Mouse (Mus musculus) hindlimb bud, embryonic 11.5 days (tissue): Measurements from ENCODE around the gene Lrrc20.
"Not testable (repeated sequence)": the region's sequence is repeated elsewhere in the genome, so short reads cannot be mapped to it uniquely, and the experiment has no call there.

Experiments
- DNase-seq: peaks from one replicate; pipeline ENCODE4 v3.0.0-alpha.2; 2012; ENCODE audit warnings: low read depth, low spot score; ENCODE audit errors: extremely low spot score

The Lrrc20 gene

DNA sequence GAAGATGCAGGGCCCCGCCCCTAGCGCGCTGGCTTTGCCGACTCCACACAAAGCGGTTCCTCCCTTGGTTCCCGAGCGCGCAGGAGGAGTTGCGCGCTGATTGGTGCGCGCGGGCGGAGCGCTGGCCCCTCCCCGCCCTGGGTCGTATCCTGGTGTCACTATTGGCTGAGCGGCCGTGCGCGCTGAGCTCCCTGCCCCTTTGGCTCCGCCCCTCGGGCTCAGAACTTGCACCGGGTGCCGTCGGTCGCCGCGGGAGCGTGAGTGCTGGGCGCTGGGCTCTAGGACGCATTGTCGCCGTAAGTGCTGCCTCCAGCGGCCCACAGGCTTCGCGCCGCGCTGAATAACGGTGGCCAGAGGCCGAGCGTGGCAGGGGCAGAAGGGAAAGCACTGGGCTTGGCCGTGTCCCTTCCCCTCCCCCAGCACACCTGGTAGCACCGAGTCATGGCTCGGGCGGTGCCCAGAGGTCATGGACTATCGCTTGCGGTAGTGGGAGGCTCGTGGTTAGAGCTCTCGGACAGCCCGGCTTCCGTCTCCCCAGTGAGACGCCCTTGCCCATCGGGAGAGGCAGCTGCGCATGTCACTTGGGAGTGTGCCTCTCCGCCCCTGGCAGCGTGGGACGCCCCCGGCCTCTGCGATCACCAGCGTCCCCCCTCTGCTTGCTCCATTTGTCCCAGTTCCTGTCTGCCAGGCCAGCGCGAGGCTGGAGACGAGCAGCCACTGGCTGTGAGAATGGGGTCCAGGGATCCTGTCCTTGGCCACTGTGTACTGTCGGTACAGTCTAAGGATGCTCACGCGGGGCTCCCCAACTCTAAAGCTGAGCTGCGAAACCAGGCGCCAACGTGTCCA lies at the start of gene Lrrc20:
Gene Lrrc20 (plus strand): TSS at position 208 of the 846 bp plus-strand sequence.
- DNase-seq, result peak; percentile 86

DNA sequence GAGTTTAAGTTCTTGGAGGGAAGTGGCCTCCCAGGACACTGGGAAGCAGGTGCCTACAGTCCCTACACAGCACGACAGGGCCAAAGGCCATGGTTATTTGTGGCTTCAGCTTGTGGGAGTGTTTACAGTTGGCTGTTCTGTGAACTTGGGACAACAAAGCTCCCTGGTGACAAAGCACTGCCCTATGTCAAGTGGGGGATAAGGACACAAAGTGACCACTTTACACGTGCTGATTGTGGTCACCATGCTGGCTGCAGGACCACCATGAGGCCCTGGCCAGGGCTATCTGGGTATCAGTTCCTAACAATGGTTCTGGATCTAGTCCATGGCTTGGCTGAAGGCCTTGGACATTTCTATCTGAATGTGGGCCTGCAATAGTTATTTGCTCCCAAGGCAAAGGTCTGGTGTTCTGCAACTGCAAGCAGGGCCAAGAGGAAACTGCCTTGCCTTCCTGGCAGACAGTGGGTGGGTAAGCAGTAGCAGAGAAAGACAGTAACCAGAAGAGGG lies 49.3 kb upstream of the Lrrc20 start:
- DNase-seq, result no peak

DNA sequence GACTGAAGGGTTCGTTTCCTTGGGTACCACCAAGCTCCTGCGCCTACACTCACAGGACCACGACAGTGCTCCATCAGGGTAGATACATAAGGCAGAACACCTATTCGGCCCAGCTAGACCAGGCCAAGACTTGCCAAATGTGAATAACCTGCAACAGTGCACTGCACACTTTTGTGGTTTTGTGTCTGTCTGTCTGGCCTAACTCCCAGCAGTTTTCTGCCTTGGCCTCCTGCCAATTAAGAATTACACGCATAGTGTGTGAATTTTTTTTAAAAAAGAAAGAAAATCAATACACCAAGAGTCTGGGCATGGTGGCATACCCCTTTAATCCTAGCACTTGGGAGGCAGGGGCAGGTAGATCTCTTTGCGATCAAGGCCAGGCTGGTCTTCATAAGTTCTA lies 47.6 kb upstream of the Lrrc20 start:
- DNase-seq, result no peak

DNA sequence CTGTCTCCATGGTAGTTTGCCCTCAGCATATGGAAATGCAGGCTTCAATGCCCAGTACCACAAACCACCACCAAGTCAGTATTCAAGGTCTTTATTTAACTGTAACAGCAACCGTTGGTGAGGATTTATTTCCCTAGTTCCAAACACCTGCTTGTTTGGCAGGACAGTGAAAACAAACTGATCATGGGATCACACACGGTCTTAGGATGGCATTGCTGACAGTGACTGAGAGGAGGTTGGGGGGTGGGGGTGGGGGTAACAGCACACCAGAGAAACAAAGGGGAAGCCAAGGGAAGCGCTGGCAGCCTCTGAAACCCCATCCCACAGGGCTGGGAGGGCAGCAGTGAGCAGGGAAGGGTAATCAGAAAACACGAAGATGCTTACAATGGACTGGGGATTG lies 47.2 kb upstream of the Lrrc20 start:
- no peak for DNase-seq

DNA sequence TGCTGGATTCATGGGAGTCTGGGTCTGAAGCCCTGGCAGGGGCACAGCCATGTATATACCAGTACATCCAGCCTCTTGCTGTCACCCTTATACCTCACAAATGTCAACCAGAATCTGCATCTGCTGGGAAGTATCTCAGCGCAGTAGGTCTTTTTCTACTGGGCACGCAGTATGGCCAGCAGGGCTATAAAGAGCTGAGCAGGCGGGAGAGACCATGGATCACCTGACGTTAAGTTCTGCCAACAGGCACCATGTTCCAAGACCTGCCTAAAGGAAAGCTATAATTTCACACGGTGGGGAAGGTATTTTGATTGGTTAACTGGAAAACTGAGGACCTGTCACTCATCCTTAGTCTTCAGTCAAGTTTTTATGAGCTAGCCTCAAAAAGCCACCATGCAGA lies 46.6 kb upstream of the Lrrc20 start:
- DNase-seq, result no peak

DNA sequence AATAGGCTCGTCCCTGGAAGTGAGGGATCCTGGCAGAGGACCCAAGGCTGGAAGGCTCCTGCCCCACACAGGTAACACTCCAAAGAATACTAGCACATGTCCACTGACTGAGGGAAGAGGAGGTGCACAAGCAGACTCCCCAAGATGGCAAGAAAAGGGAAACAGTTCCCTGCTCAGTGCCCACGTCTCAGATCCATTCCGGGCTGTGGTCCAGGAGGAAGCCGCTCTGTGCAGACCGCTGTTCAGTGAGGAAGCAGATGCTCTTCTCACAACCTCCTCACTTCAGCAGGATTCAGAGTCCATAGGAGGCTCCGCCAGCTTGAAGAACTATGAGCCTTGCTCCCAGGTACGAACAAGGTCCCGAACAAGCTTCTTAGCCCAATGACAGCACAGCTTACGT lies 44.2 kb upstream of the Lrrc20 start:
- no peak for DNase-seq

DNA sequence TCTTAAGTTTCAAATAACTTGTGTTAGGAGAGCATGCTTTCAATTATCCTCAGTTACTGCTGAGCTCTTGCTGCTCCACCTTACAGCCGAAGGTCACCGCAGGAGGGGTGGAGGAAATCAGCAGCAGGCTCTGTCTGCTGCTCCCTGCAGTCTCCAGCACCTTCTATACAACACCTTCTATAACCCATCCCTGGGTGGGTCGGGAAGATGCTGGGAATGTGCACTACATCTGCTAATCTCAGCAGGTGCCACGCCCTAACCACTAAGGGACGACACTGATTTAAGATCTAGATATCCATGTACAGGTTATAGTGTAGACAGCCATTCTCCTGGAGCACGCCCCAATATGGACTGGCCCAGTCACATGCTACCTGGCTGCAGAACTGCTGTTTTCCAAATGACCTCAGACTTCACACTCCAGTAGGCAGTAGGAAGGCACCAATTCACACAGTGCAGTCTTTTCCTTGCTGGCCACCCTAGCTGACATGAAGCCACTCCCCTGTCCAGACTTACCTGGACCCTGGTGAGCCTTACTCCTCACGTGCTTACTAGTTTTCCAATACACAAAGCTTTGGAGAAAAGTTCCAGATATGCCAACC lies 35.3 kb upstream of the Lrrc20 start:
- no peak for DNase-seq

DNA sequence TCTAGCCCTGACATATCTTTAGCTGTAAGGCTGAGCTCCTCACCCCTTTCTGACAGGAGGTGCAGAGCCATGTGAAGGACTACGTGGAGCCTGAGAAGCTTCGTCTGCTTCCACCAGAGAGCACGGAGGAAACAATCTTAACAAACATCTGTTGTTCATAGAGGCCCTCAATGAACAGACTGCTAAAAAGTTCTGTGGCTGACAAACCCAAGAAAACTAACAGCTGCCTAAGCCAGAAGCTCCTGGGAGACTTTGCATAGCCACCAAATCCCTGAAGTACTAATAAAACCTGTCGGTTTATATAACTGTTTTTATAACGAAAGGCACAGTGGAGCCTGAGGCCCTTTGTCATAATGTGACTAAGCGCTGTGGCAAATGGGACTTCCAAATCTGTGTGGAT lies 32.1 kb upstream of the Lrrc20 start:
- no peak for DNase-seq

DNA sequence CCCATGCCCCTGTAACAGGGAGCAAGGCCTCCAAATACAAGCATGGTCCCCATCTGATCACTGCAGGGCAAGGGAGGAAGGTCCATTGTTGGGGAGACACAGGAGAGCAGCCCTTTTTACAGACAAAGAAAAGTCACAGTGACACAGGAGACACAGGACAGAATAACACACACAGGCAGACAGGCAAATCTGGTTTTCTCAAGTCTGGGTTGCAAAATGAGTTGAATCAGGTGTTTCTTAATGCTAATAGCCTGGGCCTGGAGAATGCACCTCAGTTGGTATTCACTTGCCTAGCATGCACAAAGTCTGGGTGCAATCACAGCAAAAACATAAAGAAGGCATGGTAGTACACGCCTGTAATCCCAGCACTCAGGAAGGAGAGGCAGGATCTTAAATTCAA lies 31.7 kb upstream of the Lrrc20 start:
- no peak for DNase-seq

DNA sequence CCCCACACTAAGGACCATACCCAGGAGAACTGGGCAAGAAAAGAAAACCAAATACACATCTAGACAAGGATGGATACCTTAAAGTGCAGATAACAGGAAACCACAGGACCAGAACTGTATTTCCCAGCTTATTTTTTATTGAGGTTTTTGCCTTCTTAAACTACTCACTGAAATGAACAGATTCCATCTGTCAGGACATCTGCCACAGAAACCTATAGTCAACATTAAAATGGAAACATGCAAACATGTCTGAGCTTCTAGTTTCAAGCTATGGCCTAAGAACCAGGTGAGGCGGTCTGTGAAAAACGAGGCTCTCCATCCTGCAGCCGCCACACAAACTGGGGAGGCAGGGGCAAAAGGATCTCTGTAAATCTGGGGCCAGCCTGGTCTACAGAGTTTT lies 30.6 kb upstream of the Lrrc20 start:
- no peak for DNase-seq

DNA sequence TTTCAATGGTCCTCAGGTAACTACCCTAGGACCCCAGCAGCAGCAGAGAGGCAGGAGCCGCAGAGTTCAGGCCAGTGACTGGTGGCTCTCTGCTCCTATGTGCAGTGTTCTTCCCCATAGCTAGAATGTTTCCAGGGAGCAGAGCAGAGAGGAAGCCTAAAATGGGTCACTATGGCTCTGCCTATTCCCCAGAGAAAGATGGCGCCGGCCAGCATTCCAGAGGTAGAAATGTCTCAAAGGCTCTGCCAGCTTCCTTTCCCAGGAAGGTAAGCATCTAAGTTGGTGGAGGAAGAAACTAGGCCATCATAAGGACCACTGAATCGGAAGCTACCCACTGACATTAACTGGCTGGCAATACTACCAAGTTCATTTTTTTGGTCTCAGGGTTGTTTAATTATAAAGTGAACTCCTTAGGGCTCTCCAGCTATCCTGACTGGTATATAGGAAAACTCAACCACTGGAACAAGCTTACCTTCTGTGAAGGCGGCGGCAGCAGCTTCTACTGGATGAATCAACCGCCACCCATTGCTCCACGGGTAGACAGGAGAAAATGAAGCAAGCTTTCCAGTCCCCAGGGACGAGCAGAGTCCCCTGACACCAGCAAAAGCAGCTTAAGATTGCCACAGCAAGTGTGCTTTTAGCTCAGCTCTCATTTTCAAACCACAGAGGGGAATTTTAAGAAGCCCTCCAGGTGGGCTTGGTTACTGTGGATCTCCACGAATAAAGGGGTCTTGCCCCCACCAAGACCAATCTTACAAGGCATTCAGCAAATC lies 27.8 kb upstream of the Lrrc20 start:
- DNase-seq, result no peak

DNA sequence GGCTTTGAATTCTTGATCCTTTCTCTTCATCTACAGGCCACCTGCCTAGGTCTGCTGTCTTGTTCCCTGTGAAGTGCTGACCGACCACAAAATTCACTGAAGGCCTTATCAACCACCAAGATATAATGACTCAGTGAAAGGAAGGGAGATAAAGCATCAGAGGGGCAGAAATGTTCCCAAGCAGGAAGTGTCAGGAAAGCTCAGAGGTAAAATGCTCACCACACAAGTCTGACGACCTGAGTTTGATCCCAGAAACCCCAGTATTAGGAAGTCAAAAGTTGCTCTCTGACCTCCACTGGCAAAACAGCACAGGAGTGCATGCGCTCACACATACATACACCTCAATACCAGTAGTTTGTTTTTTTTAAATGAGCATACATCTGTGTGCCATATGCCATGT lies 26.8 kb upstream of the Lrrc20 start:
- no peak for DNase-seq

DNA sequence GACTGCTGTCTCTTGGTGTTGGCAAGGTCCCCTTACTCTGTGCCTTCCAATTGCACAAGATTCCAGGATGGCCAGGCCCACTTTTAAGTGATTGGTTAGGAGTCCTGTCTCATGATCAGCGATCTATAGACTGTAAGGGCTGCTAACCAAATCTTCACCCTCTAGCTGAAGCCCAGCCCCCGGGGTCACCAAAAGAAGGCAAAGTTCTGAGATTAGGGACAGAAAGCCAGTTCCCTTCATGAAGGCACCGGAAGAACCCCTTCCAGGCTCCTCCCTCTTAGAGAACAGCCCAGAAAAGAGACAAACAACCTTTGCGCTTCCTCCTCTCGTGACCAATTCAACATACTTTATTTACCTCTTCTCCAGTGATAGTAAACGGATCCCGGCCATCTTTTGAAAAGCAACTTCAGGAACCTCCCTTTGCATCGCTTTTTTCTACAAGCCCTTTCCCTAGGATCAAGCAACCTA lies 24.1 kb upstream of the Lrrc20 start:
- no peak for DNase-seq

DNA sequence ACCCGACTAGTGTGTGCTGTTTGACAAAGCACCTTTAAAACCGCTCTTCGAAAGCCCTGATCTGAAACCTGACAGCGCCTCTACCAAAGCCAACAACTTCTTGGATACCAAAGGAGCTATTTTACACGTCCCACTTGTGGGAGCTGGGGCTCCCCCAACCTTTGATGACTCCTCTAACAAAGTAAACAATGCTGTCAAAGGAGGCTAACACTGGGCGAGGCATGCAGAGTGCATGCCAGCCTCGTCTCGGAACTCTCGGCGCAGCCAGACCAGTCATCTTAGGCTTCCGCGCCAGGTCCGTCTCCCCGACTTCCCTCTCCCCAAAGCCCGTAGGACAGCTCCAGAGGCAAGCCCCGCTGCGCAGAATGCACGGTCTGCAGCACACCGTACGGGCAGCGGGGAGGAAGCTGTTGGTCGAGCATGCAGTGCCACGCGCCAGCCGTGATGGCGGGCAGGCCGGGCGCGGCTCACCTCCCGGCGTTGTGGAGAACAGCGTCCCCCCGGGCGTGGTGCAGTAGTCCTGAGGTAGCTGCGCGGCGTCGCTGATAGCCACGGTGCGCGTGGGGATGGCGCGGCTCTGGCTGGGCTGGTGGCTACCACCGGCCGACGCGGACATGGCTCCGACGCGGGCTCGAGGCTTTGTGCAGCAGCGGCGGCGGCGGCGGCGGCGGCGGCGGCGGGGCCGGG lies 23.5 kb upstream of the Lrrc20 start:
- DNase-seq, result no peak

DNA sequence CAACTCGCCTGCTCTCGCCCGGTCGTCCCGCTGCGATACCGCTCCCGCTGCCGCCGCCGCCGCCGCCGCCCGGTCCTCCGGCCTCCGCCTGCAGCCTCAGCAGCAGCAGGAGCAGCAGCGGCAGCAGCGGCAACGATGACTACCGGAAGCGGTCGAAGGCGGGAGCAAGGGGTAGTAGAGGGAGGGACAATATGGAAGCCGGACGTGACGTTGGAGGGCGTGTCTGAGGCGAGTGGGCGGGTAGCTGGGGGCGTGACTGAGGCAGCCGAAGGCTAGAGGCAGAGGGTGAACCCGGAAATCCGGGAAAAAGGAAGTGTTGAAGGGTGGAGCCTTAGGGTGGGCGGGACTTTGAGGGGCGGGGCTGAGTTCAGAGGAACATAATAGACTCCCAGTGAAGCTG lies 23.0 kb upstream of the Lrrc20 start, which contains the start of gene Eif4ebp2:
Gene Eif4ebp2 (minus strand): TSS at position 17 of the 400 bp plus-strand sequence.
- DNase-seq, result peak; percentile 92

DNA sequence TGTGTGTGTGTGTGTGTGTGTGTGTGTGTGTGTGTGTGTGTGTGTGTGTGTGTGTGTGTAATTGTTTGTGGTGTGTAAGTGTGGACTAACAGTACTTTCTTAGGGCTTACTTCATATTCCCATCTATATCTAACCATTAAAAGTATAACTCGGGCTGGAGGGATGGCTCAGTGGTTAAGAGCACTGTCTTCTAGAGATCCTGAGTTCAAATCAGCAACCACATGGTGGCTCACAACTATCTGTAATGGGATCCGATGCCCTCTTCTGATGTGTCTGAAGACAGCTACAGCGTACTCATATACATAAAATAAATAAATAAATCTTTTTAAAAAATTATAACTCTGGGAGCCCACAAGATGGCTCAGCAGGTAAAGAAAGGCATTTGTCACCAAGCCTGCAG lies 22.4 kb upstream of the Lrrc20 start:
- DNase-seq, result not testable (repeated sequence)

DNA sequence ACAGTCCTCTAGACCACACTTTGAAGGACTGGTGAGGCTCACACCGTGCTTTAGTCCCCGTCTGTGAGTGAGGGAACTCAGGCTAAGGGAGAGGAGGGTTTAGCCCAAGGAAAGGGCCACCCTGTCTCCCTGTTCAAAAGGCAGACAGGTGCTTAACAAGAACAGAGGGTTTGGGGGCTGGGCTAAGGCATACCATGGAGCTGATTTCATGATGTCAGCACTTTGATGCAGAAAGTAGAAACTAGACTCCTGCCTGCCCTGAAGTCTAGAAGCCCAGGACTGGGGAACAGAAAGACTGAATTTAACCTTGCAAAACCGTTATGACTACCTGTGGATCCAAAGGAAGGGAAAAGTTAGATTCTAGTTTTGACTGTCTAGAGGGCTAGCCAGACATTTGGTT lies 18.4 kb upstream of the Lrrc20 start:
- no peak for DNase-seq

DNA sequence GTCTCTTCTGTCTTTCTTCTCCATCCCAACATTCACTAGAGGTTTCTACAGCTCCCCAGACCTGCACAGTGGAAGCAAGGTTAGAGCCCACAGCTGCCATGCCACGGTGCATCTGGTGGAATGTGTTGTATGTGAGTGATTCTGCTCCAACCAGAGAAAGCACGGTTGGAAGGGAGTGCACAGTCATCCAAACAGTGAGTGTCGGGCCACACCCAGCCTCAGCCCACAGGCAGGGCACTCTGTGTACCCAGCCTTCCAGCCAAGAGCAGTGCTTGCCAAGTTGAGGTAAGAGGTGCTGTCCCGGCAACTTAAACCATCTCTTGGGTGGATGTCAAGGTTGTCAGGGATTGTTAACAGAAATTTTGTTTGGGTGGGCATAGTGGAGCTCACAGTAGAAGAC lies 10.6 kb upstream of the Lrrc20 start:
- DNase-seq, result no peak

DNA sequence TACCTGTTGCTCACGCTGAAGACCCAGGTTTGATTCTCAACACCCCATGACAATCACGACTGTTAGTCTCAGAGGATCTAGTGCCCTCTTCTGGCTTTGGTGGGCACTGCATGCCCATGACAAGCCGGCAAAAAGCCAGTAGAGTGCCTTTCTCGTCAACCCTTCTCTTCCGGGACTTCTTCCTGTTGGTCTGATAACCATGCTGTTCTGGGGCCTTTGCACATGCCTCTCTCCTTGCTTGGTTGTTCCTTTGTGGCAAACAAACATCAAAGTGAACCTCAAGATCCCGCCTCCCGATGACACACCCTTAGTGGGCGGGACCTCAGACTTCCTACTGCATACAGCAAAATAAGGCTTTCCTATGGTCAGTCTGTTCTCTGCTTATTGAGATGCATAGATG lies 9.4 kb upstream of the Lrrc20 start:
- DNase-seq, result no peak

DNA sequence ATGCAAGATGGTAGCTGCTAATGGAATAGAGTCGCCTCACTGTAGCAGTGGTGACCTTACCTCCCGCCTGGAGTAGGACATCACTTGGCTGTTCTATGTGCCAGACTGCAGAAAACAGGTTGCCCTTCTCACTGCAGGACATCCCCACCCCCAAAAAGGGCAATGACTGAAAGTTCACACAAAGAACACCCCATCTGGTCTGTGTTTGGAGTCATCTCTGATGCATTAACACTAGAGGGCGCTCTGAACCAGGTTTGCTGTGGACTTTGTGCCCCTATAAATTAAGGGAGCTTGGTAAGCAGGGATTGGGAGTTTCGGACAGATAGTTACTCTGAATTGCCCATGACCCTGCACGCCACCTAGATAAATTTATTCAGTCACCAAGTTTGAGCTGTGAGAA lies 8.7 kb upstream of the Lrrc20 start:
- no peak for DNase-seq

DNA sequence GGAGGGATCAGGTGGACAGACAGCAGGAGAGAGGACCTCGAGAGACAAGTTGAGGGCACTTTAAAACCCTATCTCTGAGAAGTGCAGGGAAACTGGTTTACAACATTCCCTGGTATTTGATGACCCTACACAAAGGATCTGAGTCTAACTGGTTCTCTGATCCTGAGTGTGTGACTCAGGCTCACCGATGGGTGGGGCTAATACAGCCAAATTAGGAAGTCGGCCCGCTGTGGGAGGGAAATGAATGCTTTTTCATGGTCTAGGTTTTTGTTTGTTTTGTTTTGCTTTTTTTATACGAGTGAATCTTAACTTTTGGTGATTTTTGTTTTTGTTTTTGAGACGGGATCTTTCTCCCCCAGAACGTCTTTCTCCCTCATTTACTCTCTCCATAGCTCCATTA lies 6.7 kb upstream of the Lrrc20 start:
- DNase-seq, result no peak
